Mouse (Mus musculus): ENCODE data around the gene Tubb2a. TPM values are rescaled to one million over a fixed set of nuclear protein-coding genes. Genes with fewer than 3 reads are reported as not detected.

Gene Tubb2a
- total and polyA plus RNA-seq, 2 experiments from 2014 or later: 3,562 to 6,578 TPM

- H3K4me1 ChIP-seq (ENCODE audit: insufficient read depth, low read length): no peaks in the 10 kb centered on the region
- TF ChIP-seq CTCF (IDR thresholded peaks at IDR 0.05; ENCODE audit: low read depth): no peak
- no peaks in the 10 kb centered on the region for H3K27me3 ChIP-seq (ENCODE audit: insufficient read depth, low read length)
- DNase-seq (ENCODE audit: low spot score) (no peak), ATAC-seq (0 out of 2 replicates have a peak, but pooled peaks have one; percentile 4)
- 0 out of 2 replicates have a peak, but pooled peaks cover 5% of the 10 kb centered on the region for H3K36me3 ChIP-seq (ENCODE audit: insufficient read depth, low read length)
- WGBS: 71% methylated on average over 5 of the region's 5 CpGs
- no peak overlapping the region for H3K4me2 ChIP-seq (ENCODE audit: low read depth, low read length)
- no peaks in the 10 kb centered on the region for H3K9me3 ChIP-seq (ENCODE audit: low read length)
- no peak overlapping the region for H3K9ac ChIP-seq (replicated peaks; ENCODE audit: low read length)
- no peak overlapping the region for H3K27ac ChIP-seq
- H3K4me3 ChIP-seq (ENCODE audit: low read length): no peak overlapping the region
Observed at GRCm38 (mm10) chr13:34045511-34046249, 32.1 kb downstream of the Tubb2a start.

GRCm38 (mm10) chr13:34043716-34044393 lies 34.0 kb downstream of the Tubb2a start:
- Histone ChIP-seq H3K27me3 (ENCODE audit: insufficient read depth, low read length) (no peaks in the 10 kb centered on the region), H3K4me3 (ENCODE audit: low read length) (no peak overlapping the region), H3K27ac (no peak overlapping the region), H3K4me2 (ENCODE audit: low read depth, low read length) (no peak overlapping the region), H3K9me3 (ENCODE audit: low read length) (no peaks in the 10 kb centered on the region), H3K9ac (replicated peaks; ENCODE audit: low read length) (no peak overlapping the region), H3K36me3 (ENCODE audit: insufficient read depth, low read length) (0 out of 2 replicates have a peak, but pooled peaks cover 5% of the 10 kb centered on the region), H3K4me1 (ENCODE audit: insufficient read depth, low read length) (peaks cover 2% of the 10 kb centered on the region; the same call in 1 of the 2 replicates)
- ATAC-seq: no peak
- no peak for DNase-seq (ENCODE audit: low spot score)
- 80% methylated on average over 7 of the region's 7 CpGs for WGBS
- no peak for TF ChIP-seq CTCF (IDR thresholded peaks at IDR 0.05; ENCODE audit: low read depth)

GRCm38 (mm10) chr13:34040091-34040490 lies 37.7 kb downstream of the Tubb2a start:
- no peaks in the 10 kb centered on the region for H3K27me3 ChIP-seq (ENCODE audit: insufficient read depth, low read length)
- no peak overlapping the region for H3K27ac ChIP-seq
- peaks cover 9% of the 10 kb centered on the region for H3K4me1 ChIP-seq (ENCODE audit: insufficient read depth, low read length)
- ATAC-seq (no peak), DNase-seq (ENCODE audit: low spot score) (no peak)
- no peaks in the 10 kb centered on the region for H3K9me3 ChIP-seq (ENCODE audit: low read length)
- no peaks in the 10 kb centered on the region for H3K36me3 ChIP-seq (ENCODE audit: insufficient read depth, low read length)
- no peak overlapping the region for H3K4me2 ChIP-seq (ENCODE audit: low read depth, low read length)
- no peak for TF ChIP-seq CTCF (IDR thresholded peaks at IDR 0.05; ENCODE audit: low read depth)
- H3K4me3 ChIP-seq (ENCODE audit: low read length): no peak overlapping the region
- H3K9ac ChIP-seq (replicated peaks; ENCODE audit: low read length): no peak overlapping the region
- 96% methylated on average over 3 of the region's 3 CpGs for WGBS

- WGBS: 47% methylated on average over 8 of the region's 8 CpGs
- Histone ChIP-seq H3K9ac (replicated peaks; ENCODE audit: low read length) (peak overlapping the region; percentile 86; the same call in 1 of the 2 replicates), H3K4me2 (ENCODE audit: low read depth, low read length) (peak overlapping the region; percentile 89), H3K27me3 (ENCODE audit: insufficient read depth, low read length) (no peaks in the 10 kb centered on the region), H3K36me3 (ENCODE audit: insufficient read depth, low read length) (no peaks in the 10 kb centered on the region), H3K27ac (no peak overlapping the region), H3K4me3 (ENCODE audit: low read length) (peak overlapping the region; percentile 18), H3K9me3 (ENCODE audit: low read length) (no peaks in the 10 kb centered on the region), H3K4me1 (ENCODE audit: insufficient read depth, low read length) (peaks cover 9% of the 10 kb centered on the region)
- TF ChIP-seq CTCF (IDR thresholded peaks at IDR 0.05; ENCODE audit: low read depth): no peak
- no peak for ATAC-seq
- DNase-seq (ENCODE audit: low spot score): no peak
Observed at GRCm38 (mm10) chr13:34038901-34039341, 38.9 kb downstream of the Tubb2a start.

GRCm38 (mm10) chr13:34038056-34038432 lies 39.8 kb downstream of the Tubb2a start:
- TF ChIP-seq CTCF (IDR thresholded peaks at IDR 0.05; ENCODE audit: low read depth): no peak
- Histone ChIP-seq H3K4me3 (ENCODE audit: low read length) (peak overlapping the region; percentile 70), H3K36me3 (ENCODE audit: insufficient read depth, low read length) (peaks cover 5% of the 10 kb centered on the region), H3K27ac (peak overlapping the region; percentile 90), H3K4me2 (ENCODE audit: low read depth, low read length) (peak overlapping the region; percentile 89), H3K4me1 (ENCODE audit: insufficient read depth, low read length) (peaks cover 9% of the 10 kb centered on the region), H3K9me3 (ENCODE audit: low read length) (no peaks in the 10 kb centered on the region), H3K27me3 (ENCODE audit: insufficient read depth, low read length) (no peaks in the 10 kb centered on the region), H3K9ac (replicated peaks; ENCODE audit: low read length) (peak overlapping the region; percentile 86)
- ATAC-seq (0 out of 2 replicates have a peak, but pooled peaks have one; percentile 6), DNase-seq (ENCODE audit: low spot score) (no peak)
- 33% methylated on average over 5 of the region's 5 CpGs for WGBS

GRCm38 (mm10) chr13:34037172-34038055 lies 40.4 kb downstream of the Tubb2a start, which contains the start of gene Bphl:
Gene Bphl, plus strand, starts transcription at chr13:34037597.
- H3K9ac ChIP-seq (replicated peaks; ENCODE audit: low read length): peak within 1 kb of the TSS; percentile 86
- ATAC-seq: peak; percentile 96
- under 1% methylated on average over 37 of the region's 37 CpGs for WGBS

More at GRCm38 (mm10) chr13:34037172-34038055, 40.4 kb downstream of the Tubb2a start, which contains the start of gene Bphl:
- Histone ChIP-seq H3K4me2 (ENCODE audit: low read depth, low read length) (peak within 1 kb of the TSS; percentile 89), H3K9me3 (ENCODE audit: low read length) (no peaks in the 10 kb centered on the region), H3K36me3 (ENCODE audit: insufficient read depth, low read length) (peaks cover 11% of the 10 kb centered on the region), H3K4me3 (ENCODE audit: low read length) (peak within 1 kb of the TSS; percentile 70), H3K4me1 (ENCODE audit: insufficient read depth, low read length) (peaks cover 9% of the 10 kb centered on the region), H3K27me3 (ENCODE audit: insufficient read depth, low read length) (no peaks in the 10 kb centered on the region), H3K27ac (peak within 1 kb of the TSS; percentile 90)
- TF ChIP-seq CTCF (IDR thresholded peaks at IDR 0.05; ENCODE audit: low read depth): no peak
- peak; percentile 97 for DNase-seq (ENCODE audit: low spot score)
